Mouse (Mus musculus) kidney, adult 2 months (tissue): Measurements from ENCODE around the gene Hpcal1. TPM values are rescaled to one million over a fixed set of nuclear protein-coding genes. Genes with fewer than 3 reads are reported as not detected.
A peak's percentile ranks its signal among the peaks of the same experiment; 100 is the strongest.

ENCODE experiments used
- DNase-seq: peaks from one replicate; pipeline ENCODE4 v3.0.0; 2021
- H3K27ac ChIP-seq: fragments of 200-500 bp; 2 replicates; pipeline ENCODE4 v1.5.1; 2012; ENCODE audit warnings: low read depth, low read length, control low read depth, inconsistent platforms; ENCODE audit not compliant: insufficient read depth
- H3K27me3 ChIP-seq: fragments of 200-500 bp; replicated peaks from 2 replicates; pipeline ENCODE4 v1.6.1; 2012; ENCODE audit warnings: mild to moderate bottlenecking, moderate library complexity, low read length, inconsistent platforms; ENCODE audit not compliant: control insufficient read depth, insufficient read depth
- H3K36me3 ChIP-seq: fragments of 200-500 bp; 2 replicates; pipeline ENCODE4 v1.6.1; 2012; ENCODE audit warnings: mild to moderate bottlenecking, moderate library complexity, low read length, inconsistent platforms; ENCODE audit not compliant: control insufficient read depth, insufficient read depth
- H3K4me1 ChIP-seq: fragments of 200-500 bp; 2 replicates; pipeline ENCODE4 v1.6.1; 2011; ENCODE audit warnings: low read length; ENCODE audit not compliant: control insufficient read depth, insufficient read depth
- H3K4me3 ChIP-seq: fragments of 200-500 bp; 2 replicates; pipeline ENCODE4 v1.5.1; 2011; ENCODE audit warnings: mild to moderate bottlenecking, low read depth, low read length, control low read depth; ENCODE audit not compliant: insufficient read depth
- CTCF ChIP-seq: fragments of 200-500 bp; conservative IDR thresholded peaks from 2 replicates; pipeline ENCODE4 v1.5.1; 2011; ENCODE audit warnings: low read depth, mild to moderate bottlenecking, control low read depth, low read length, moderate library complexity, mixed read lengths; ENCODE audit not compliant: insufficient read depth, insufficient read length
- POLR2A ChIP-seq: fragments of 200-500 bp; IDR thresholded peaks from one replicate; pipeline ENCODE4 v1.6.1; 2011; ENCODE audit warnings: low read depth, low read length, control low read depth
- whole genome bisulfite sequencing: fragments of 180-500 bp; shearing (Covaris S2); methylation state at CpG from one replicate; pipeline ENCODE4 v1.1.7; 2018; 5-methylcytosine and 5-hydroxymethylcytosine counted together
- polyA plus RNA-seq: library from polyadenylated mRNA; depleted of rRNA; stranded (reverse); fragments of >200 nt; gene quantifications from 2 replicates; pipeline ENCODE4 v1.2.3, GENCODE M21; 2012

The Hpcal1 gene
- polyA plus RNA-seq, 1 experiment = 128 TPM

- Histone ChIP-seq H3K27ac (peak overlapping the region; percentile 13), H3K36me3 (no peaks in the 10 kb centered on the region), H3K4me1 (peaks cover 44% of the 10 kb centered on the region), H3K27me3 (no peaks in the 10 kb centered on the region), H3K4me3 (no peak overlapping the region)
- TF ChIP-seq CTCF (no peak), POLR2A (no peak)
- 62% methylated on average over 3 of the region's 3 CpGs for WGBS
- peak; percentile 75 for DNase-seq
Observed at GRCm38 (mm10) chr12:17703866-17704265, 13.2 kb downstream of the Hpcal1 start.

GRCm38 (mm10) chr12:17707472-17707871 lies 16.8 kb downstream of the Hpcal1 start:
- DNase-seq = no peak

GRCm38 (mm10) chr12:17709451-17709850 lies 18.8 kb downstream of the Hpcal1 start:
- H3K27me3 ChIP-seq = no peaks in the 10 kb centered on the region
- WGBS = 48% methylated on average over 4 of the region's 4 CpGs
- TF ChIP-seq CTCF (peak; percentile 38; the same call in 1 of the 2 replicates), POLR2A (no peak)
- no peak overlapping the region for H3K4me3 ChIP-seq
- no peaks in the 10 kb centered on the region for H3K36me3 ChIP-seq
- DNase-seq = no peak
- H3K4me1 ChIP-seq = peaks cover 36% of the 10 kb centered on the region
- no peak overlapping the region for H3K27ac ChIP-seq

More at GRCm38 (mm10) chr12:17707472-17707871, 16.8 kb downstream of the Hpcal1 start:
- H3K4me1 ChIP-seq = peaks cover 47% of the 10 kb centered on the region
- no peak overlapping the region for H3K4me3 ChIP-seq
- H3K36me3 ChIP-seq = no peaks in the 10 kb centered on the region
- no peak overlapping the region for H3K27ac ChIP-seq
- TF ChIP-seq POLR2A (no peak), CTCF (no peak)
- H3K27me3 ChIP-seq = no peaks in the 10 kb centered on the region

GRCm38 (mm10) chr12:17709926-17710746 lies 19.5 kb downstream of the Hpcal1 start:
- H3K27ac ChIP-seq = peak overlapping the region; percentile 68
- peak; percentile 73 for DNase-seq
- H3K36me3 ChIP-seq = no peaks in the 10 kb centered on the region
- TF ChIP-seq POLR2A (no peak), CTCF (no peak)
- H3K27me3 ChIP-seq = no peaks in the 10 kb centered on the region
- H3K4me1 ChIP-seq = peaks cover 36% of the 10 kb centered on the region
- no peak overlapping the region for H3K4me3 ChIP-seq
- 25% methylated on average over 17 of the region's 17 CpGs for whole genome bisulfite sequencing

GRCm38 (mm10) chr12:17710747-17711092 lies 20.1 kb downstream of the Hpcal1 start:
- Histone ChIP-seq H3K4me3 (no peak overlapping the region), H3K27me3 (no peaks in the 10 kb centered on the region), H3K27ac (peak overlapping the region; percentile 68), H3K4me1 (peaks cover 39% of the 10 kb centered on the region), H3K36me3 (no peaks in the 10 kb centered on the region)
- 1% methylated on average over 3 of the region's 3 CpGs for WGBS
- DNase-seq = peak; percentile 70
- no peak for TF ChIP-seq POLR2A
- no peak for TF ChIP-seq CTCF

- Histone ChIP-seq H3K4me1 (peaks cover 39% of the 10 kb centered on the region), H3K27ac (0 out of 2 replicates have a peak overlapping the region, but pooled peaks have one; percentile 36), H3K36me3 (no peaks in the 10 kb centered on the region), H3K4me3 (no peak overlapping the region), H3K27me3 (no peaks in the 10 kb centered on the region)
- DNase-seq = peak; percentile 85
- 41% methylated on average over 6 of the region's 6 CpGs for WGBS
- TF ChIP-seq CTCF (no peak), POLR2A (no peak)
Observed at GRCm38 (mm10) chr12:17711731-17712388, 21.2 kb downstream of the Hpcal1 start.

- no peaks in the 10 kb centered on the region for H3K27me3 ChIP-seq
- TF ChIP-seq CTCF (no peak), POLR2A (no peak)
- H3K27ac ChIP-seq = no peak overlapping the region
- no peak overlapping the region for H3K4me3 ChIP-seq
- H3K36me3 ChIP-seq = no peaks in the 10 kb centered on the region
- 24% methylated on average over 1 of the region's 1 CpGs for WGBS
- peaks cover 44% of the 10 kb centered on the region for H3K4me1 ChIP-seq
- DNase-seq = no peak
Observed at GRCm38 (mm10) chr12:17712571-17712970, 21.9 kb downstream of the Hpcal1 start.
